Mouse (Mus musculus) kidney, adult 2 months (tissue): ENCODE data around the gene Stac2.

Experiments used
- CTCF ChIP-seq: fragments of 200-500 bp; conservative IDR thresholded peaks from 2 replicates; pipeline ENCODE4 v1.5.1; 2011; ENCODE audit warnings: low read depth, mild to moderate bottlenecking, control low read depth, low read length, moderate library complexity, mixed read lengths; ENCODE audit not compliant: insufficient read depth, insufficient read length
- POLR2A ChIP-seq: fragments of 200-500 bp; IDR thresholded peaks from one replicate; pipeline ENCODE4 v1.6.1; 2011; ENCODE audit warnings: low read depth, low read length, control low read depth

- TF ChIP-seq POLR2A (no peak), CTCF (no peak)
Measured at GRCm38 (mm10) chr11:98057466-98057865, 4.2 kb upstream of the Stac2 start.
